Mouse (Mus musculus) lung, postnatal 10 days (tissue): ENCODE results near the gene Ppa2.

ENCODE experiments used
- DNase-seq: peaks from one replicate; pipeline ENCODE4 v3.0.0; 2021

The Ppa2 gene

GRCm38 (mm10) chr3:133332280-133332679 lies 22.4 kb downstream of the Ppa2 start:
- no peak for DNase-seq

- no peak for DNase-seq
These were observed 23.6 kb downstream of the Ppa2 start for GRCm38 (mm10) chr3:133333267-133334170.

GRCm38 (mm10) chr3:133334691-133335090 lies 24.8 kb downstream of the Ppa2 start:
- DNase-seq: no peak

GRCm38 (mm10) chr3:133335166-133335565 lies 25.3 kb downstream of the Ppa2 start:
- DNase-seq: no peak

GRCm38 (mm10) chr3:133336400-133336799 lies 26.5 kb downstream of the Ppa2 start:
- DNase-seq: no peak

- no peak for DNase-seq
These were observed 29.0 kb downstream of the Ppa2 start for GRCm38 (mm10) chr3:133338851-133339356.

- peak; percentile 69 for DNase-seq
These were observed 29.5 kb downstream of the Ppa2 start for GRCm38 (mm10) chr3:133339411-133339823.

GRCm38 (mm10) chr3:133341106-133341505 lies 31.2 kb downstream of the Ppa2 start:
- no peak for DNase-seq

- DNase-seq: peak; percentile 37
These were observed 37.6 kb downstream of the Ppa2 start for GRCm38 (mm10) chr3:133347535-133347934.

GRCm38 (mm10) chr3:133348847-133349246 lies 38.9 kb downstream of the Ppa2 start:
- no peak for DNase-seq

- DNase-seq: no peak
These were observed 47.6 kb downstream of the Ppa2 start for GRCm38 (mm10) chr3:133357426-133357974.

- no peak for DNase-seq
These were observed 48.1 kb downstream of the Ppa2 start for GRCm38 (mm10) chr3:133357977-133358376.

GRCm38 (mm10) chr3:133361406-133361805 lies 51.5 kb downstream of the Ppa2 start:
- no peak for DNase-seq

- no peak for DNase-seq
These were observed 54.2 kb downstream of the Ppa2 start for GRCm38 (mm10) chr3:133364138-133364537.

GRCm38 (mm10) chr3:133366096-133366495 lies 56.2 kb downstream of the Ppa2 start:
- no peak for DNase-seq

GRCm38 (mm10) chr3:133378174-133378573 lies 68.3 kb downstream of the Ppa2 start:
- DNase-seq: no peak

GRCm38 (mm10) chr3:133379997-133380396 lies 70.1 kb downstream of the Ppa2 start:
- no peak for DNase-seq

- no peak for DNase-seq
These were observed 71.6 kb downstream of the Ppa2 start for GRCm38 (mm10) chr3:133381519-133381918.

GRCm38 (mm10) chr3:133382147-133382546 lies 72.2 kb downstream of the Ppa2 start:
- no peak for DNase-seq

- no peak for DNase-seq
These were observed 74.3 kb downstream of the Ppa2 start for GRCm38 (mm10) chr3:133384164-133384708.

GRCm38 (mm10) chr3:133387283-133387682 lies 77.4 kb downstream of the Ppa2 start:
- DNase-seq: no peak

GRCm38 (mm10) chr3:133389803-133390387 lies 80.0 kb downstream of the Ppa2 start:
- no peak for DNase-seq

GRCm38 (mm10) chr3:133394531-133394930 lies 84.6 kb downstream of the Ppa2 start:
- DNase-seq: no peak
